Mouse (Mus musculus) heart, embryonic 14.5 days (tissue): ENCODE measurements around the gene Parn. TPM values are rescaled to one million over a fixed set of nuclear protein-coding genes. Genes with fewer than 3 reads are reported as not detected.

Source experiments
- ATAC-seq: fragments of 200-750 bp; cut with Nextera tagmentation; 2 replicates; pipeline ENCODE4 v1.8.0; 2017; ENCODE audit warnings: low read depth, moderate TSS enrichment; ENCODE audit not compliant: insufficient number of reproducible peaks, insufficient read depth, low FRiP score
- H3K27ac ChIP-seq, 2 experiments: fragments of 200-500 bp in 1 of 2; fragments of 300-500 bp in 1 of 2; sonication (generic) in 1 of 2; replicated peaks in 1 of 2; 2 replicates each; pipeline ENCODE4 v1.5.1; 2012 to 2014; ENCODE audit warnings: low read depth in 2 of 2, low read length in 2 of 2, control low read depth in 1 of 2, mild to moderate bottlenecking in 1 of 2, mixed read lengths in 1 of 2; ENCODE audit not compliant: control insufficient read depth in 1 of 2, insufficient read depth in 1 of 2
- H3K27me3 ChIP-seq: fragments of 300-500 bp; sonication (generic); 2 replicates; pipeline ENCODE4 v1.6.1; 2014; ENCODE audit warnings: mild to moderate bottlenecking, low read length, control low read depth; ENCODE audit not compliant: control insufficient read depth, insufficient read depth
- H3K36me3 ChIP-seq: fragments of 300-500 bp; sonication (generic); 2 replicates; pipeline ENCODE4 v1.6.1; 2014; ENCODE audit warnings: mild to moderate bottlenecking, control low read depth, low read length, mixed read lengths; ENCODE audit not compliant: control insufficient read depth, insufficient read depth
- H3K4me1 ChIP-seq, 2 experiments: fragments of 200-500 bp in 1 of 2; fragments of 300-500 bp in 1 of 2; sonication (generic) in 1 of 2; 2 replicates each; pipeline ENCODE4 v1.6.1; 2012 to 2014; ENCODE audit warnings: low read length in 2 of 2, control low read depth in 1 of 2, mixed read lengths in 1 of 2; ENCODE audit not compliant: control insufficient read depth in 2 of 2, insufficient read depth in 2 of 2
- H3K4me2 ChIP-seq: fragments of 300-500 bp; sonication (generic); 2 replicates; pipeline ENCODE4 v1.6.1; 2014; ENCODE audit warnings: mild to moderate bottlenecking, low read length
- H3K4me3 ChIP-seq, 2 experiments: fragments of 200-500 bp in 1 of 2; fragments of 300-500 bp in 1 of 2; sonication (generic) in 1 of 2; 2 replicates each; pipeline ENCODE4 v1.5.1; 2012 to 2014; ENCODE audit warnings: low read length in 2 of 2, mild to moderate bottlenecking in 2 of 2, control low read depth in 1 of 2, low read depth in 1 of 2, moderate library complexity in 1 of 2; ENCODE audit not compliant: control insufficient read depth in 1 of 2, insufficient read depth in 1 of 2
- H3K9ac ChIP-seq: fragments of 300-500 bp; sonication (generic); 2 replicates; pipeline ENCODE4 v1.6.1; 2014; ENCODE audit warnings: mild to moderate bottlenecking, low read length
- H3K9me3 ChIP-seq: fragments of 300-500 bp; sonication (generic); 2 replicates; pipeline ENCODE4 v1.6.1; 2016; ENCODE audit warnings: low read length, control low read depth; ENCODE audit not compliant: control insufficient read depth
- WGBS: fragments of 180-500 bp; shearing (Covaris S2); extraction: QIAGEN DNeasy Blood & Tissue Kit; methylation state at CpG from one replicate; pipeline ENCODE4 v1.1.7; 2014; 5-methylcytosine and 5-hydroxymethylcytosine counted together
- polyA plus RNA-seq: library from polyadenylated mRNA; unstranded; fragments of >200 nt; fragmentation: Nextera tagmentation; extraction: Ambion mirVana; gene quantifications from 2 replicates; pipeline ENCODE4 v1.2.1, GENCODE M21; 2014

Gene Parn
- 28.2 and 29.6 TPM in 2 replicates for polyA plus RNA-seq

- H3K27me3 ChIP-seq = no peaks in the 10 kb centered on the region
- peaks cover 33% of the 10 kb centered on the region for H3K36me3 ChIP-seq
- peak within 1 kb of the TSS; percentile 59 to 64 for H3K4me3 ChIP-seq
- H3K4me1 ChIP-seq = peaks cover 5 to 16% of the 10 kb centered on the region in 2 experiments; a peak in 3 of 4 replicates
- under 1% methylated on average over 35 of the region's 35 CpGs for WGBS
- H3K9me3 ChIP-seq = no peaks in the 10 kb centered on the region
- H3K4me2 ChIP-seq = peak within 1 kb of the TSS; percentile 72
- H3K9ac ChIP-seq = peak within 1 kb of the TSS; percentile 76
- ATAC-seq = peak; percentile 82
- peak within 1 kb of the TSS; percentile 29 to 65 for H3K27ac ChIP-seq
Observed at GRCm38 (mm10) chr16:13667878-13668343, at the start of gene Parn. TSS of gene Parn (minus strand) at chr16:13668170.

GRCm38 (mm10) chr16:13716821-13717553 lies 49.0 kb upstream of the Parn start:
- no peak for ATAC-seq
- H3K4me2 ChIP-seq = no peak overlapping the region
- H3K27ac ChIP-seq = no peak overlapping the region
- no peaks in the 10 kb centered on the region for H3K27me3 ChIP-seq
- 78% methylated on average over 2 of the region's 2 CpGs for WGBS
- no peak overlapping the region for H3K4me3 ChIP-seq
- no peaks in the 10 kb centered on the region for H3K4me1 ChIP-seq
- H3K9ac ChIP-seq = no peak overlapping the region
- no peaks in the 10 kb centered on the region for H3K36me3 ChIP-seq
- no peaks in the 10 kb centered on the region for H3K9me3 ChIP-seq

DNA sequence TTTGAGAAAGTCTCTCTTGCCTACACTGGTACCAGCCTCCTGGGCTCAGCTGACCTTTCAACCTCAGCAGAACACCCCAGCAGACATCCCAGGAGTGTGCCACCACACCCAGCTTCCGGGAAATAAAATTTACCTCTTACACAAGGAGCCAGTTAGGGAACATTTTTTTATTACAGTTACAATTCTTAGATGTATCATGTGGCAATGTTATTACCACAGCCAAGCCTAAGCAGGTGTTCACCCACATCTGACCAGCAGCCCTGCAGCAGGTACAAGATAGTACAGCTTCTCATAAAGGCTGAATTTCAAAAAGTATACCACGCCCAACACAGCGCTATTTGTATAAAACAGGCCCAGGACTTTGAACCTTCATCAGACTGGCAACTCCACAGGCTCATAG lies 46.9 kb upstream of the Parn start:
- H3K4me3 ChIP-seq = no peak overlapping the region
- no peak overlapping the region for H3K9ac ChIP-seq
- no peak overlapping the region for H3K4me2 ChIP-seq
- H3K27me3 ChIP-seq = no peaks in the 10 kb centered on the region
- no peak for ATAC-seq
- H3K9me3 ChIP-seq = no peaks in the 10 kb centered on the region
- WGBS = 80% methylated on average over 3 of the region's 3 CpGs
- no peak overlapping the region for H3K27ac ChIP-seq
- no peaks in the 10 kb centered on the region for H3K4me1 ChIP-seq
- H3K36me3 ChIP-seq = no peaks in the 10 kb centered on the region

DNA sequence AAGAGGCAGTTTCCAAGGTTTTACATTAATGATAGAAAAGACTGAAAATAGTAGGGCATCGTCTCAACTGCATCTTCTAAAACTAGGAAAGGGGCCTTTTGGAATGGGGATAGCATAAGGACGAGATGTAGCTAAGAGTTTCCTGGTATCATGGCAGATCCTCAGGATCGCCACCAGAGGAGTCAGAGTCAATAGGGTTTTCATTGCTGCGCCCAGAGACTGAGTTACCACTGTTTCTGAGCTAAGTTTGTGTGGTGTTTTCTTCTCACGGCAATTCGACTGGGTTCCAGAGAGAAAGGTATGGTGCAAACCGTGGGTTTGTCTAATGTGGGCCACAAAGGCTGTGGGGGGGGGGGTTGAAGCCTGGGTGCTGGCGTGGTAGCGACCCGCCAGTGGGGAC lies 36.7 kb upstream of the Parn start:
- Histone ChIP-seq H3K36me3 (peaks cover 53% of the 10 kb centered on the region), H3K4me1 (no peaks in the 10 kb centered on the region), H3K9me3 (no peaks in the 10 kb centered on the region), H3K27me3 (no peaks in the 10 kb centered on the region), H3K9ac (no peak overlapping the region), H3K4me3 (no peak overlapping the region), H3K4me2 (no peak overlapping the region), H3K27ac (no peak overlapping the region)
- WGBS = 86% methylated on average over 8 of the region's 10 CpGs
- ATAC-seq = no peak

DNA sequence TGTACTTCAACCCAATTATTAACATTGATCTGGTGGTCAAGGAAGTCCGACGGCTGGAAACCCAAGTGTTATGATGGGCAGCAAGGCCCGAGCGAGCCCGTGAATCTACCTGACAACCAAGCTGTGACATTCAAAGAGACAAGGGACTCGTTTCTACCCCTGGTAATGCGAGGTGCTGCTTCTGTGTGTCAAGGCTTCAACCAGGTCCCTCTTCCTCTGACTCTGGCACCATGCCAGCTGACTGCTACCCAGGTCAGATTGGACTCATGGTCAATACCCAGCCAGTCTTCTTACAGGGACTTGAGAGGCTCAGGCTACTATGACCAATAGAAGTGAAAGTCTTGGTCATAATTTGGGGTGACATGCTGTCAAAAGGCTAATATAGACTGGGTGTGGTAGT lies 34.2 kb upstream of the Parn start:
- Histone ChIP-seq H3K9me3 (no peaks in the 10 kb centered on the region), H3K9ac (no peak overlapping the region), H3K36me3 (peaks cover 78% of the 10 kb centered on the region), H3K4me3 (no peak overlapping the region), H3K4me2 (no peak overlapping the region), H3K27ac (no peak overlapping the region), H3K4me1 (no peaks in the 10 kb centered on the region), H3K27me3 (no peaks in the 10 kb centered on the region)
- no peak for ATAC-seq
- WGBS = 91% methylated on average over 7 of the region's 7 CpGs

DNA sequence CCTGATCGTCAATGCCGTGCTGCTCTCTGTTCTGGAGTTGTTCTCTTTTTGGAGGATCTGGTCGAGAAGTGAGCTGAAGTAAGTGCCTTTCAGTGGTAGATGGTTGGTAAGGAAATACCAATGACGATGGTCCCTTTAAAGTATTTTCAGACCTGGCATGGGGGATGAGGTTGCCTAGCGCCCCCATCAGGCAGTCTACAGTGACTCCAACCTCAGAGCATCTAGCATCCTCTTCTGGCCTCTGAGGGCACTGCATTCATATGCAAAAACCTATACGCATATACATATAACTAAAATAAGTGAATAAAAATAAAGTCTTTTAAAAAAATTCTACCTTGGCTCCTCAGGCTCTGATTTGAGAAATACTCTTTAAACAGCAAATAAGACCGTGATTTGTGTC lies 31.0 kb upstream of the Parn start:
- no peak overlapping the region for H3K27ac ChIP-seq
- no peaks in the 10 kb centered on the region for H3K9me3 ChIP-seq
- ATAC-seq = no peak
- H3K27me3 ChIP-seq = no peaks in the 10 kb centered on the region
- no peak overlapping the region for H3K4me2 ChIP-seq
- 89% methylated on average over 7 of the region's 7 CpGs for WGBS
- H3K4me1 ChIP-seq = no peaks in the 10 kb centered on the region
- H3K36me3 ChIP-seq = peaks cover 89% of the 10 kb centered on the region
- H3K9ac ChIP-seq = no peak overlapping the region
- H3K4me3 ChIP-seq = no peak overlapping the region

DNA sequence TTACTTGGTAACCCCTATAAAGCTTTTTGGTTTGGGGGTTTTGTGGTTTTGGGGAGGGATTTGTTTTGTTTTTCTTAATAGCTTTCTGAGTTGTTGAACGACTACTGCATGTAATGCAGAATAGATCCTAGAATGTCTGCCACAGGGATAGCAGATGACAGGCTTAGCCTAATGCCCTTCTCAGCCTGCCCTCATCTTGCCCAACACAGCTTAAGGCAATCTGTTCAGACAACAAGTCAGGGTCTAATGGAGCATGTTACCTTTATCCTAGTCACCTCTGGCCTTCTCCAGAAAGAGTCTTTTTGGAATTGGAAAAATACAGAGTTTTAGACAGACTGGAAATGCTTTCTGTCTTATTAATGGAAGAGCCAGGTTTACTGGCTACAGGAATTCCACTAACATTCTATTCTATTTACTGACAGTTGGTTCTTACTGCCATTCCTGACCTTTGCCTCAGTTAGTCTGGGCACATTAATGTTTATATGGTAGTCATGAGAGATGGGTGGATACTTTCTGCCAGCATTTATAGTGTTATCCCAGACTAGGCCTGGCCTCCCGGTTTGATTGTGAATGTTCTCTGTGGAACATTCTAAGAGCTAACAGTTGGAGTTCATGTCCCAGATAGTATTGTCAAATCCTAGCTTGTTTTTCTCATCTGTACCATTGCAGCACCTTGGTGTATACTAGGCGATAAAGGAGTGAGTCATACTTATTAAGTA lies 10.8 kb upstream of the Parn start:
- H3K27ac ChIP-seq = no peak overlapping the region
- no peak for ATAC-seq
- H3K4me2 ChIP-seq = no peak overlapping the region
- no peak overlapping the region for H3K9ac ChIP-seq
- no peaks in the 10 kb centered on the region for H3K9me3 ChIP-seq
- H3K36me3 ChIP-seq = peaks cover 29% of the 10 kb centered on the region
- no peaks in the 10 kb centered on the region for H3K27me3 ChIP-seq
- 85% methylated on average over 3 of the region's 3 CpGs for whole genome bisulfite sequencing
- no peak overlapping the region for H3K4me3 ChIP-seq
- H3K4me1 ChIP-seq = no peaks in the 10 kb centered on the region
